Mouse (Mus musculus) c-Kit-positive CD71-positive TER-119-positive erythroid progenitor cells, embryonic 14.5 days (primary cell): ENCODE results near the gene Cfl2.

Experiments
- DNase-seq: peaks from one replicate; pipeline ENCODE4 v3.0.0-alpha.2; 2013; ENCODE audit warnings: low spot score

Cfl2 gene

GRCm38 (mm10) chr12:54830574-54830973, 32.1 kb downstream of the Cfl2 start:
- peak; percentile 69 for DNase-seq

- no peak for DNase-seq
Measured at GRCm38 (mm10) chr12:54829876-54830275, 32.8 kb downstream of the Cfl2 start.

- no peak for DNase-seq
Measured at GRCm38 (mm10) chr12:54828043-54828442, 34.6 kb downstream of the Cfl2 start.

- DNase-seq, result no peak
Measured at GRCm38 (mm10) chr12:54825202-54825601, 37.5 kb downstream of the Cfl2 start.

- no peak for DNase-seq
Measured at GRCm38 (mm10) chr12:54822836-54823426, 39.7 kb downstream of the Cfl2 start.

GRCm38 (mm10) chr12:54820684-54821161, 42.0 kb downstream of the Cfl2 start:
- DNase-seq, result no peak

GRCm38 (mm10) chr12:54819181-54819935, 43.3 kb downstream of the Cfl2 start:
- DNase-seq, result no peak

- DNase-seq, result no peak
Measured at GRCm38 (mm10) chr12:54810142-54810541, 52.5 kb downstream of the Cfl2 start.
